Mouse (Mus musculus) hindbrain, embryonic 14.5 days (tissue): ENCODE data around the gene Rhot2. TPM values are rescaled to one million over a fixed set of nuclear protein-coding genes. Genes with fewer than 3 reads are reported as not detected.

ENCODE experiments used
- ATAC-seq: fragments of 200-750 bp; cut with Nextera tagmentation; 2 replicates; pipeline ENCODE4 v1.8.0; 2017; ENCODE audit warnings: moderate number of reproducible peaks, mild to moderate bottlenecking, moderate TSS enrichment, moderate library complexity; ENCODE audit not compliant: low FRiP score
- DNase-seq: peaks from one replicate; pipeline ENCODE4 v3.0.0-alpha.2; 2015; ENCODE audit warnings: low spot score
- H3K27ac ChIP-seq: fragments of 300-500 bp; sonication (generic); 2 replicates; pipeline ENCODE4 v1.5.1; 2014; ENCODE audit warnings: mild to moderate bottlenecking, moderate library complexity
- H3K27me3 ChIP-seq: fragments of 300-500 bp; sonication (generic); 2 replicates; pipeline ENCODE4 v1.6.1; 2014; ENCODE audit warnings: mild to moderate bottlenecking, low read length, mixed read lengths; ENCODE audit not compliant: control insufficient read depth, insufficient read depth
- H3K36me3 ChIP-seq: fragments of 300-500 bp; sonication (generic); replicated peaks from 2 replicates; pipeline ENCODE4 v1.6.1; 2014; ENCODE audit not compliant: control insufficient read depth, insufficient read depth
- H3K4me1 ChIP-seq: fragments of 300-500 bp; sonication (generic); replicated peaks from 2 replicates; pipeline ENCODE4 v1.6.1; 2014; ENCODE audit warnings: antibody characterized with exemption, low read length, mixed read lengths; ENCODE audit not compliant: control insufficient read depth, insufficient read depth
- H3K4me2 ChIP-seq: fragments of 300-500 bp; sonication (generic); replicated peaks from 2 replicates; pipeline ENCODE4 v1.6.1; 2014; ENCODE audit warnings: mild to moderate bottlenecking, moderate library complexity
- H3K4me3 ChIP-seq: fragments of 300-500 bp; sonication (generic); replicated peaks from 2 replicates; pipeline ENCODE4 v1.5.1; 2014; ENCODE audit warnings: mild to moderate bottlenecking, low read length
- H3K9ac ChIP-seq: fragments of 300-500 bp; sonication (generic); 2 replicates; pipeline ENCODE4 v1.6.1; 2014
- H3K9me3 ChIP-seq: fragments of 300-500 bp; sonication (generic); 2 replicates; pipeline ENCODE4 v1.6.1; 2016; ENCODE audit warnings: low read length; ENCODE audit not compliant: control insufficient read depth
- WGBS: fragments of 180-500 bp; shearing (Covaris S2); extraction: QIAGEN DNeasy Blood & Tissue Kit; methylation state at CpG from one replicate; pipeline ENCODE4 v1.1.7; 2014; 5-methylcytosine and 5-hydroxymethylcytosine counted together
- polyA plus RNA-seq: library from polyadenylated mRNA; unstranded; fragments of >200 nt; fragmentation: Nextera tagmentation; extraction: Ambion mirVana; gene quantifications from 2 replicates; pipeline ENCODE4 v1.2.1, GENCODE M21; 2014

The Rhot2 gene
- polyA plus RNA-seq, 1 experiment from 2014 or later, result 9.9 TPM

DNA sequence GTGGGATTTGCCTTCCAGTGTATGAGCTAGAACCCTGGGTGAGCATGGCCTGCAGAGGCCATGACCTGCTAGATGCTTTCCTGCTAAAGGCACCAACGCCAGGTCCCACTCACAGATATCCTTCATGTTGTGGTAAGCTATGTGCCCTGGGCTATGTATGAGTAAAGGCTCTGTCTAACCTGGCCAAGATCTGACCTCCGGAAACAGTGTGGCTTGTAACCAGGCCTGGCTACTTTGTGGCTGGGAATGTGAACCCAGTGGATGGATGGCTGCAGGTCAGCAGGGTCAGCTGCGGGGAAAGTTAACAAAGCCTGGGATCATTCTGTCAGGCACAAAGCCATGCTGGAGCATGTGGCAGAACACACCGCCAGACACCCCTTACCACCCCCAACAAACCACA lies 37.0 kb upstream of the Rhot2 start:
- Histone ChIP-seq H3K9ac (no peak overlapping the region), H3K36me3 (peaks cover 51% of the 10 kb centered on the region), H3K27me3 (no peaks in the 10 kb centered on the region), H3K27ac (0 out of 2 replicates have a peak overlapping the region, but pooled peaks have one; percentile 54), H3K9me3 (no peaks in the 10 kb centered on the region), H3K4me1 (peaks cover 16% of the 10 kb centered on the region), H3K4me3 (no peak overlapping the region), H3K4me2 (no peak overlapping the region)
- 10% methylated on average over 4 of the region's 4 CpGs for WGBS
- DNase-seq (no peak), ATAC-seq (no peak)

DNA sequence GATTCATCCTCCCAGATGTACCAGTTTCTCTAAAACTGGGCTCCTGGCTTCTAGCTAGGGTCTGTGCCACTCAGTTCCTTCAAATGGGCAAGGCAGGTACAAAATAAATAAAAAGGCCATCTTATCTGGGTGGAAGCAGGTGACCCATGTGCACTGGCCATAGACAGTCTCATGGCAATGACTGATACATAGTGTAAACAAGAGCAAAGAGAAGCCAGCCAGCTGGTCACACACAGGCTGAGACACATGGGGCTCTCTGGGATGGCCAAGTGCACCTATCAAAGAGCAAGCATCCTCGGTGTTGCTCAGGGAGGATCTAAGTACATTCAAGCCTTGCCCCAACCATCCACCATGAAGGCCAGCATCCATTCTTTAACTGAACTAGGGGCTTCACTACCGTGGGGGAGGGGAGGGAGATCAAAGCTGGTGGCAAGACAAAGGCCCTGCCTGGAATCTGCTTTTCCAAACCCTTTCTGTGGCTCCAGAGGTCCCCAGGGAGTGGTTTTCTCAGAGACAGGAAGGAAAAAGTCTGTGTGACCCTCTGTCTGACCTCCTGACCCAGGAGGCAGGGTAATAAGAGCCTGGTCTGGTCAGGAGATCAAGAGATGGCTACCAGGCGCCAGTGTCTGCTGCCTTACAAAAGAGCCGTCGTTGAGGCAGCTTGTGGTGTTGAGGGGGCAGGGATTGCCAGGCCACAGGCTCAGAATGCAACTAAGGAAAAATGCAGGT lies 36.4 kb upstream of the Rhot2 start:
- peaks cover 22% of the 10 kb centered on the region for H3K4me1 ChIP-seq
- H3K9me3 ChIP-seq, result no peaks in the 10 kb centered on the region
- peaks cover 51% of the 10 kb centered on the region for H3K36me3 ChIP-seq
- H3K4me3 ChIP-seq, result no peak overlapping the region
- no peaks in the 10 kb centered on the region for H3K27me3 ChIP-seq
- 7% methylated on average over 5 of the region's 5 CpGs for WGBS
- ATAC-seq, result no peak
- 0 out of 2 replicates have a peak overlapping the region, but pooled peaks have one; percentile 54 for H3K27ac ChIP-seq
- no peak for DNase-seq
- H3K4me2 ChIP-seq, result no peak overlapping the region
- peak overlapping the region; percentile 12 for H3K9ac ChIP-seq

DNA sequence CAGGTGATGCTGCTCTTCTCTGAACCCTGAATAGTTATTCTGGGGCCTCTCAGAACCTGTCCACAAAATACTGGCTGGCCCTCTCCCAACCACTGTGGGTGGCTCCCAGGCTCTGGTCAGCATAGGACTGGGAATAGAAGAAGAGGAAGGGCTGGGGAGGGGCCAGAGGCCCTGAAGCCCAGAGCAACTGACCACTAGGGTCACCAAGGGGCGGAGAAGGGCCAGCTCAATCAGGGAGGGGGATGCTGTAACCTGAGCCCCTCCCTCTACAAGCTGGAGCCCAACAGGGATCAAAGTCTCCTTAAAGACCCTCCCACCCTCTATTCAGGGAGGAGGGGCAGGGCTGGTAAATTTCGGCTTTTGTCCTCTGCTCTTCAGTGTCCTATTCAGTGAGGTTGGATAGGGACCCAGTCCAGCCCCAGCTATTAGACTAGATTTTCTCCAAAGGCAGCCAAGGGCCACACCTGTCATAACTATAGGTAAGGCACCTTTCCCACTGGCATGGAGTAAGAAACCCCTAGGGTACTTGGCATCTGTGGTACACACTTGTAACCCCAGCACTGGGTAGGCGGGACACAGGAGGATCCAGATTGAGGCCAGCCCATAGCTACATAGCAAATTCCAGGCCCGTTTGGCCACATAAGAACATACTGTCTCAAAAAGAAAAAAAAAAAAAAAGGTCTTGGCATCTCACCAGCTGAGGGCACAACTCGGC lies 35.7 kb upstream of the Rhot2 start, which contains the start of gene Wfikkn1:
Gene Wfikkn1, minus strand, starts transcription at position 663 of the 715 bp plus-strand sequence.
- H3K9ac ChIP-seq, result peak within 1 kb of the TSS; percentile 12
- DNase-seq, result no peak

DNA sequence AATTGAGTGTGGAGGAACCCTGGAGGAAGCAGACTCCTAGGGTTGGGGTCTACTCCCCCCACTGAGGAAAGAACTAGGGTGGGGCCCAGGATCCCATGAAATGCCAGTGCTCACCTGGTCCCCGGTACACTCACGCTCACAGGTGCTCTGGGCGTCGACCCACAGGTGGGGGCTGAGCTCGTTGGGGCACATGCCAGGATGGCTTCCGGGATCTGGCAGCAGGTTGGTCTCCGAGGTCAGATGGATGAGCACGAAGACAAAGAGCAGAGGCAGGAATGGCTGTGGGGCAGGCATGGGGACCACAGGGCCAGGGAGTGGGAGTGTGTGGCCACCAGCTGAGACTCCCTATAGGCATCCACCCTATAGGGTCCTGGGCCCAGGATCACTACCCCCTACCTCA lies 35.1 kb upstream of the Rhot2 start:
- no peaks in the 10 kb centered on the region for H3K27me3 ChIP-seq
- H3K4me1 ChIP-seq, result peaks cover 24% of the 10 kb centered on the region
- H3K4me2 ChIP-seq, result no peak overlapping the region
- DNase-seq (no peak), ATAC-seq (no peak)
- no peaks in the 10 kb centered on the region for H3K9me3 ChIP-seq
- no peak overlapping the region for H3K27ac ChIP-seq
- no peak overlapping the region for H3K9ac ChIP-seq
- peaks cover 45% of the 10 kb centered on the region for H3K36me3 ChIP-seq
- WGBS, result 60% methylated on average over 8 of the region's 8 CpGs
- H3K4me3 ChIP-seq, result no peak overlapping the region

More for the DNA sequence above, 35.7 kb upstream of the Rhot2 start, which contains the start of gene Wfikkn1:
- H3K4me2 ChIP-seq, result no peak within 1 kb of the TSS
- H3K36me3 ChIP-seq, result peaks cover 51% of the 10 kb centered on the region
- H3K27me3 ChIP-seq, result no peaks in the 10 kb centered on the region
- H3K4me1 ChIP-seq, result peaks cover 24% of the 10 kb centered on the region
- ATAC-seq, result no peak
- no peaks in the 10 kb centered on the region for H3K9me3 ChIP-seq
- no peak within 1 kb of the TSS for H3K4me3 ChIP-seq
- 16% methylated on average over 5 of the region's 5 CpGs for WGBS
- 0 out of 2 replicates have a peak within 1 kb of the TSS, but pooled peaks have one; percentile 54 for H3K27ac ChIP-seq

DNA sequence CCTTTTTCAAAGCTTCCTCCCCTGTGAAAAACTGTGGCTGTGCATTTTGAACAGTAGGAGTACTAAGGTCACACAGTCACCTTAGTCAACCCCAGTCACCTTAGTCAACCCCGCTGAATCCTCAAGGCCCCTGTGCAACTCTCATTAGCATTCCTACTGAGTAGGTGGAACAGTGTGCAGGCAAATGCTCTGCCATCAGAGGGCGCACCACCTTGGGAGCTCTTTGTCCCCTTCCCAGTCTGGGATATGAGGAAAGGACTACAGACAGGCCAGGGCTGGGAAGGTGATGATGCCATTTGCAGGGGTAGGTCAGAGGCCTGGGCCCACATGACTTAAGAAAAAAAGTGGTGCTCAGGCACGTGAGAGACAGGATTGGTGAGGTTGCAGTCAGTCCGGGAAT lies 34.6 kb upstream of the Rhot2 start:
- no peaks in the 10 kb centered on the region for H3K9me3 ChIP-seq
- H3K4me3 ChIP-seq, result no peak overlapping the region
- no peak for DNase-seq
- peaks cover 40% of the 10 kb centered on the region for H3K36me3 ChIP-seq
- WGBS, result 47% methylated on average over 4 of the region's 4 CpGs
- H3K27ac ChIP-seq, result no peak overlapping the region
- H3K4me1 ChIP-seq, result peaks cover 24% of the 10 kb centered on the region
- no peak for ATAC-seq
- no peaks in the 10 kb centered on the region for H3K27me3 ChIP-seq
- no peak overlapping the region for H3K4me2 ChIP-seq
- no peak overlapping the region for H3K9ac ChIP-seq

DNA sequence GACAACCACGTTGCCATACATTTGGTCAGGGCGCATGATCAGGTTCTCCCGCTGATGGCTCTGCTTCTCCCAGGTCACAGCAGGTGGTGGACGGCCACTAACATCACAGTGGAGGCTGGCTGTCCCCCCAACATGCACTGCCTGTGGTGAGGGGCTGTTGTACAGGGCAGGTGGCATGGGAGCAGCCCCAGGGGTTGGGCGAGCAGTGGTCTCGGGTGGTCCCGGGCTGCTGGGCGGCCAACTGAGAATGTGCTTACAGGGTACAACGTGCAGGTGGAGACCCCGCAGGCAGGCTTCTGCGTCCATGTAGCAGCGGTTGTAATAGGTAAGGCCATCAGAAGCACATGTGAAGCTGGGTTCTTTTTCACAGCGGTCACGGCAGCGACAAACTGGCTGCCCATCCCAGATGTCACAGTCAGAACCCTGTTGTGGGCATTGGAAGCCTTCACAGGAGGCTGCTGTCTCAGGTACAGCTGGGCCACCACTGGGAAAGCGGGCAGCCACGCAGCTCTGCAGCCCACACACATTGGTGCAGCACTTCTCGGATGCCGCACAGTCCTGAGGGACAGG lies 34.0 kb upstream of the Rhot2 start:
- H3K4me1 ChIP-seq, result peaks cover 29% of the 10 kb centered on the region
- H3K9ac ChIP-seq, result no peak overlapping the region
- H3K4me2 ChIP-seq, result no peak overlapping the region
- H3K36me3 ChIP-seq, result peaks cover 35% of the 10 kb centered on the region
- DNase-seq (no peak), ATAC-seq (no peak)
- H3K9me3 ChIP-seq, result no peaks in the 10 kb centered on the region
- WGBS, result 89% methylated on average over 19 of the region's 19 CpGs
- no peaks in the 10 kb centered on the region for H3K27me3 ChIP-seq
- no peak overlapping the region for H3K4me3 ChIP-seq
- no peak overlapping the region for H3K27ac ChIP-seq

DNA sequence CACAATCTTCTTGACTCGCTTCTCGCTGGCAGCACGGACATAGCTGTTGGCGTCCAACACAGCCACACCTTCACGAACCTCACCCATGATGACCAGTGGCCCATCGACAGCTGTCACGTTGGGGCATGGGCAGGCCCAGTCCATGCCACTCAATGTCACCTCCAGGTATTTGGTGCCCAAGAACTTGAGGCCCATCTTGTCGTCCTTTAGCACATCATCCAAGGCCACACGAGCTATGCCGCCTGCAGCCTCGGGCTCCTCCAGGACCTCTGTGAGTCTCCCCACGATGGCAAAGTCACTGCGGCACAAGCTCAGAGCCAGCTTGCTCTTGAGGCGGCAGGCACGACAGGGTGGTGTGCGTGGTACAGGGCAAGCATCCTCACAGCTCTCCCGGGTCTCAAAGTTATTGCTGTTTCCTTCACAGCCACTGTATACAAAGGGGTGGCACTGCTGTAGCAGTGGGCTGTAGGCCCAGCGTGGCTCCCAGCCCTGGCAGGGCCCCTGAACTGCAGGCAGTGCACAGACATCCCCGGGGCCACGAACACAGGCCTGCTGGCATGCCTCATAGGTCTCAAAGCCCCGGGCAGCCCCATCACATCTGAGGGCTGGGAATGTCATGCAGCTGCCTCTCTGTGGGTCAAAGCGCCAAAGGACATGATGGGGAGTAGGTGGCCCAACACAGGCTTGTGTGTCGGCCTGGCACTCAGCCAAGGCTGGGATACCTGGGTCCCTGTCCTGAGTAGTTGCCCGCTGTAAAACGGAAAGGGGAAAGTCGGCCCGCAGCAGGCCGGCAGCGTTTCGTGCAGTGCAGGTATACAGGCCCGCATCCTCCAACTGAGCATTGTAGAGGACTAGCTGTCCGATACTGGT lies 33.3 kb upstream of the Rhot2 start:
- Histone ChIP-seq H3K9me3 (no peaks in the 10 kb centered on the region), H3K4me1 (peaks cover 29% of the 10 kb centered on the region), H3K27me3 (no peaks in the 10 kb centered on the region), H3K4me3 (no peak overlapping the region), H3K4me2 (no peak overlapping the region), H3K9ac (no peak overlapping the region), H3K36me3 (peaks cover 28% of the 10 kb centered on the region), H3K27ac (no peak overlapping the region)
- ATAC-seq (no peak), DNase-seq (no peak)
- WGBS, result 90% methylated on average over 32 of the region's 32 CpGs

DNA sequence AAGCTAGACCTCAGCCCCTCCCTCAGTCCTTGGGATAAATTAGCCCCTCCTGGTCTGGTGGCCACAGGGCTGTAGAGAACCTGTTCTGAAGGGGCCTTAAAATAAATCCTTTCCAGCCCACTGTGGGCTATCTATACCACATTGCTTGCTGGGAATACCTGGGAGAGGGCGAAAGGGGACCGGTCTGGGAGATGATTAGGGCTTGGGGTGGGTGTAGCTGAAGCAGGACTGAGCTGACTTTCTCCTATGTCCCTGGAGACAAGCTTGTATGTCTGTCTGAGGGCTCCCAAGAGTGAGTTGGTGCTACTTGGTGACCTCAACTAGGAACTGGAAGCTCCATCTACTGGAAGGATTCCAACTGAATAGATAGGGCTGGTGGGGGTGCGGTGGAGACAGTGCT lies 32.4 kb upstream of the Rhot2 start:
- DNase-seq, result no peak
- Histone ChIP-seq H3K9ac (no peak overlapping the region), H3K9me3 (no peaks in the 10 kb centered on the region), H3K27me3 (no peaks in the 10 kb centered on the region), H3K4me3 (no peak overlapping the region), H3K4me2 (0 out of 2 replicates have a peak overlapping the region, but pooled peaks have one; percentile 78), H3K27ac (no peak overlapping the region), H3K36me3 (peaks cover 21% of the 10 kb centered on the region), H3K4me1 (peaks cover 29% of the 10 kb centered on the region)
- ATAC-seq, result no peak
- WGBS, result 91% methylated on average over 3 of the region's 3 CpGs
